Mouse (Mus musculus): ENCODE results near the gene Apoc2. TPM values are rescaled to one million over a fixed set of nuclear protein-coding genes. Genes with fewer than 3 reads are reported as not detected.
"Not testable (repeated sequence)": the region's sequence is repeated elsewhere in the genome, so short reads cannot be mapped to it uniquely, and the experiment has no call there.

Apoc2 gene
- polyA plus RNA-seq, 1 experiment from 2014 or later: 2.4 TPM

DNA sequence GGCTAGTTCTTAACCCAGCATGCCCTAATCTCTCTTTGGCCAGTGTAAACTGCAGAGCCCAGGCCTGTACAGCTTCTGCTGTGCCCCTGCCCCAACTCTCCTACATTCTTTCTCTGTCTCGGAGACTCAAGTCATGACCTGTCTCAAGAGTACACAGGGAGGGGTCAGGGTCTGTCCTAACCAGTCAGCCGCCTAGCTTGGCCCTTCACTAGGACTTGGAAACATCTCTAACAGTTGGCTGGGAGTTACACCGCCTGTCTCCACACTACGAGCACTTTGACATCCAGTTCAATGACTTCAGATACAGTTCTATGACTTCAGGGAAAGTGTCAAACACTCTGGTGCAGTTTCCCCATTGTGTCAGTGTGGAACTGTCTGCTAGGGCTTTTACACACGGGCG, 13.7 kb upstream of the Apoc2 start:
- ATAC-seq (replicated peaks; ENCODE audit: low FRiP score, low read depth) (no peak), DNase-seq (ENCODE audit: low spot score) (no peak)
- no peak overlapping the region for H3K9ac ChIP-seq (ENCODE audit: low read depth, low read length)

DNA sequence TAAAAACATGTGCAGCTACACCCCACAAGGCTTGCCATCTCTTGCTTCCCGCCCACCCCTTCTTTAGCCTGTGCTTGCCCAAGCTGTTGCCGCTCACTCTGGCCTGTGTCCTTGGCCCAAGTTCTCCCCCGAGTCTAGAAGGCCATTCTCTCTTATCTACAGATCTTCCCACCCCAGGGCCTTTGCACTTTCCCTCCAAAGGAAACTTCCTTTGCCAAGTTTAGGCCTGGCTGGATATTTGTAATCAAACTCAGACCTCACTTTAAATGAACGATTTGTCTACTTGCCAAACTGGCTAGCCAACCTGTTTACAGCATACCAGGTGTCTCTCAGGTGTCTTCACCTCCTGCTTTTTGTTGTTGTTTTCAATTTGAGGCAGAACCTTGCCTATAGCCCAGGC, 13.1 kb upstream of the Apoc2 start:
- H3K27ac ChIP-seq: no peak overlapping the region
- peaks cover 5% of the 10 kb centered on the region for H3K4me1 ChIP-seq (replicated peaks; ENCODE audit: insufficient read depth, low read length)
- no peak for TF ChIP-seq CTCF (IDR thresholded peaks at IDR 0.05; ENCODE audit: low read depth)
- no peak overlapping the region for H3K9ac ChIP-seq (ENCODE audit: low read depth, low read length)
- no peak overlapping the region for H3K4me3 ChIP-seq (replicated peaks; ENCODE audit: low read depth, low read length)
- WGBS: 82% methylated on average over 4 of the region's 4 CpGs
- no peaks in the 10 kb centered on the region for H3K27me3 ChIP-seq (ENCODE audit: insufficient read depth, low read length)
- H3K9me3 ChIP-seq (replicated peaks; ENCODE audit: low read length): no peaks in the 10 kb centered on the region
- H3K36me3 ChIP-seq (ENCODE audit: insufficient read depth, low read length): no peaks in the 10 kb centered on the region
- H3K4me2 ChIP-seq (ENCODE audit: low read length): no peak overlapping the region
- no peak for DNase-seq (ENCODE audit: low spot score)
- no peak for ATAC-seq (replicated peaks; ENCODE audit: low FRiP score, low read depth)

More for the DNA sequence above, 13.7 kb upstream of the Apoc2 start:
- no peak for TF ChIP-seq CTCF (IDR thresholded peaks at IDR 0.05; ENCODE audit: low read depth)
- Histone ChIP-seq H3K27ac (0 out of 2 replicates have a peak overlapping the region, but pooled peaks have one; percentile 36), H3K4me2 (ENCODE audit: low read length) (no peak overlapping the region), H3K9me3 (replicated peaks; ENCODE audit: low read length) (no peaks in the 10 kb centered on the region), H3K36me3 (ENCODE audit: insufficient read depth, low read length) (no peaks in the 10 kb centered on the region), H3K27me3 (ENCODE audit: insufficient read depth, low read length) (no peaks in the 10 kb centered on the region), H3K4me3 (replicated peaks; ENCODE audit: low read depth, low read length) (no peak overlapping the region), H3K4me1 (replicated peaks; ENCODE audit: insufficient read depth, low read length) (peaks cover 5% of the 10 kb centered on the region)
- 69% methylated on average over 6 of the region's 6 CpGs for WGBS

DNA sequence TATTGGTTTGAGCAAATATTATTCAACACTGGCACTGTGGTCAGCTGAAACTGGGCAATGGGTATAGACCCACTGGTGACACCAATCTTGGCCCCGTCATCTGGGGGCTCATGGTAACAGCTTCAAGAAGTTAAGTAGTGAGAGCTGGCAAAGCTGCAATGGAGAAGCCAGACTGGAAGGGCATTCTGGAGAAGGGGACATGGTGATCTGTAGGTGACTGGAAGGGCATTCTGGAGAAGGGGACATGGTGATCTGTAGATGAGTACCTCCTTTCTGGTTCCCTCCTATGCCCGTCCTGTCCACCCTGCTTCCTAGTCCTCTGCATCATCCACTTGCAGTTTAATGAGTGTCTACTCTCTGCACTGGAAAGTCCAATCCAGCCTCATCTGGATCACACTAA, 10.9 kb upstream of the Apoc2 start:
- no peak overlapping the region for H3K9ac ChIP-seq (ENCODE audit: low read depth, low read length)
- DNase-seq (ENCODE audit: low spot score): no peak
- no peaks in the 10 kb centered on the region for H3K9me3 ChIP-seq (replicated peaks; ENCODE audit: low read length)
- no peak overlapping the region for H3K4me3 ChIP-seq (replicated peaks; ENCODE audit: low read depth, low read length)
- no peaks in the 10 kb centered on the region for H3K27me3 ChIP-seq (ENCODE audit: insufficient read depth, low read length)
- no peaks in the 10 kb centered on the region for H3K36me3 ChIP-seq (ENCODE audit: insufficient read depth, low read length)
- TF ChIP-seq CTCF (IDR thresholded peaks at IDR 0.05; ENCODE audit: low read depth): no peak
- H3K4me1 ChIP-seq (replicated peaks; ENCODE audit: insufficient read depth, low read length): peaks cover 5% of the 10 kb centered on the region
- 93% methylated on average over 2 of the region's 2 CpGs for WGBS
- H3K27ac ChIP-seq: no peak overlapping the region
- no peak for ATAC-seq (replicated peaks; ENCODE audit: low FRiP score, low read depth)
- no peak overlapping the region for H3K4me2 ChIP-seq (ENCODE audit: low read length)

DNA sequence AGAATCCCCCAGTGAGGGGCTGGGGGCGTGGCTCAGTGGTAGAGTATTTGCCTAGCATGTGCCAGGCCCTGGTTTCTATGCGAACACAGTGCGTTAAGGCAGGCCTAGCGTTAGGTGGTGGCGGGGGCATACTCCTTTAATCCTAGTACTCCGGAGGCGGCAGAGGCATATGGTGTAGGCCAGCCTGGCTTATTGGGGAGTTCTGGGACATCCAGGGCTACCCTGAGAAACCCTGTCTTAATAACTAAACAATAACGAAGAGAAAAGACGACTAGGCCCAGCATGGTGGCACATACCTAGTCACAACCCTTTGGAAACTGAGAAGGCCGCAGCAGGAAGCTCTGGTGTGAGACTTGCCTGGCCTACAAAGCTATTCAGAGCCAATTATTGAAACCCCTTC, 10.4 kb upstream of the Apoc2 start:
- H3K4me1 ChIP-seq (replicated peaks; ENCODE audit: insufficient read depth, low read length): peaks cover under 1% of the 10 kb centered on the region
- 92% methylated on average over 10 of the region's 10 CpGs for WGBS

DNA sequence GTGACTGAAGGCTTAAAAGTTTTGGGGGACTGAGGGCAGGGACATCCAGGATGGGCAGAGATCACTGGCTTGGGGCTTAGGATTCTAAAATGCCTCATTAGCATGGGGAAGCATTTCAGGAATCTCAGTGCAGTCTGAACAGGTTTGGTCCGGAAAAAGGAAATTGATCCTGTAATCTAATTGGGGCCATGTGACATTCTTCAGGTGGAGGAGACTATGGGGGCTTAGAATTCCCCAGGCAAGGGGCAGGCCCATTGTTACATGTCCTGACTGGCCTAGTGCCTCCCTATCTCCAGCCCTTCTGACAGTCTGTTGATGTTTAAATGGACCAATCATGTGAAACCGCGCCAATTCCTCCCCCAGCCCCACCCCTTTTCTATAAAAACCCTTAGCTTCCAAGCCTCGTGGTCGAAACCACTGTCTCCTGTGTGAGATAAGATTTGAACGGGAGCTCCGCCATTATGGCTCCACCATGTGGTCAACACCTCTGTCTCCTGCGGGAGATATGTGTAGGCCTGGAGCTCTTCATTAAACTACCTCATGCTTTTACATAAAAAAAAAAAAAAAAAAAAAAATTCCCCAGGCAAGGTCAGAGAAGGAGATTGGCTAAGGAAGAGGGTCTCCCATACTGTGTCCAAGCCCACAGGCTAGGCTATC, 9.3 kb upstream of the Apoc2 start:
- H3K36me3 ChIP-seq (ENCODE audit: insufficient read depth, low read length); DNase-seq (ENCODE audit: low spot score); H3K27ac ChIP-seq; H3K4me3 ChIP-seq (replicated peaks; ENCODE audit: low read depth, low read length); H3K4me2 ChIP-seq (ENCODE audit: low read length); H3K9me3 ChIP-seq (replicated peaks; ENCODE audit: low read length); H3K9ac ChIP-seq (ENCODE audit: low read depth, low read length); H3K27me3 ChIP-seq (ENCODE audit: insufficient read depth, low read length); H3K4me1 ChIP-seq (replicated peaks; ENCODE audit: insufficient read depth, low read length): not testable (repeated sequence)
- TF ChIP-seq CTCF (IDR thresholded peaks at IDR 0.05; ENCODE audit: low read depth): peak; percentile 5; the same call in 1 of the 2 replicates
- WGBS: 64% methylated on average over 8 of the region's 8 CpGs
- ATAC-seq (replicated peaks; ENCODE audit: low FRiP score, low read depth): 0 out of 2 replicates have a peak, but pooled peaks have one; percentile 15

More for the DNA sequence above, 10.4 kb upstream of the Apoc2 start:
- Histone ChIP-seq H3K9ac (ENCODE audit: low read depth, low read length) (no peak overlapping the region), H3K27me3 (ENCODE audit: insufficient read depth, low read length) (no peaks in the 10 kb centered on the region), H3K27ac (no peak overlapping the region), H3K36me3 (ENCODE audit: insufficient read depth, low read length) (no peaks in the 10 kb centered on the region), H3K9me3 (replicated peaks; ENCODE audit: low read length) (no peaks in the 10 kb centered on the region), H3K4me3 (replicated peaks; ENCODE audit: low read depth, low read length) (no peak overlapping the region), H3K4me2 (ENCODE audit: low read length) (no peak overlapping the region)
- DNase-seq (ENCODE audit: low spot score) (no peak), ATAC-seq (replicated peaks; ENCODE audit: low FRiP score, low read depth) (no peak)
- no peak for TF ChIP-seq CTCF (IDR thresholded peaks at IDR 0.05; ENCODE audit: low read depth)

DNA sequence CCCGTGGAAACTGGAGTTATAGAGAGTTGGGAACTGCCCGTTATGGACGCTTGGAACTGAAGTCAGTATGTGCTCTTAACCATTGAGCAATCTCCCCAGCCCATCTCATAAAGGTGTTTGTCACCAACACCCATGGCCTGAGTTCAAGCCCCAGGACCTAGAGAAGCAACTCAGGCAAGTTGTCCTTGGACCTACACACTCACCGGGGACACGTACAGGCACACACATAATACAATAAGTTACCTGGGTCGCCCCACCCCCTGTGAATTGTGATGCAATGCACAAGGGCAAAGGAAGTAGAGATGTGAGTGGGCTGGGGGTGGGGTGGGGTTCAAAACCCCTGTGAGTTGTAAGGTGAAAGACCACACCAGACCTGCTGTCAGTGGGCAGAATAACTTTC, 8.8 kb upstream of the Apoc2 start:
- ATAC-seq (replicated peaks; ENCODE audit: low FRiP score, low read depth) (0 out of 2 replicates have a peak, but pooled peaks have one; percentile 14), DNase-seq (ENCODE audit: low spot score) (no peak)
- H3K9ac ChIP-seq (ENCODE audit: low read depth, low read length): no peak overlapping the region

More for the DNA sequence above, 8.8 kb upstream of the Apoc2 start:
- no peaks in the 10 kb centered on the region for H3K36me3 ChIP-seq (ENCODE audit: insufficient read depth, low read length)
- H3K4me3 ChIP-seq (replicated peaks; ENCODE audit: low read depth, low read length): no peak overlapping the region
- no peaks in the 10 kb centered on the region for H3K4me1 ChIP-seq (replicated peaks; ENCODE audit: insufficient read depth, low read length)
- H3K9me3 ChIP-seq (replicated peaks; ENCODE audit: low read length): no peaks in the 10 kb centered on the region
- no peak overlapping the region for H3K27ac ChIP-seq
- H3K4me2 ChIP-seq (ENCODE audit: low read length): no peak overlapping the region
- WGBS: 83% methylated on average over 6 of the region's 6 CpGs
- TF ChIP-seq CTCF (IDR thresholded peaks at IDR 0.05; ENCODE audit: low read depth): no peak
- H3K27me3 ChIP-seq (ENCODE audit: insufficient read depth, low read length): no peaks in the 10 kb centered on the region
